Mouse (Mus musculus): ENCODE results near the gene Astl. TPM values are rescaled to one million over a fixed set of nuclear protein-coding genes. Genes with fewer than 3 reads are reported as not detected.

The Astl gene
- polyA plus RNA-seq, 1 experiment = not detected

- TF ChIP-seq TAL1 (IDR thresholded peaks at IDR 0.05; ENCODE audit: low read length) = no peak
- Histone ChIP-seq H3K9me3 (ENCODE audit: control insufficient read depth, low read length) (no peaks in the 10 kb centered on the region), H3K4me1 (ENCODE audit: control insufficient read depth) (peaks cover 5% of the 10 kb centered on the region), H3K4me3 (replicated peaks) (no peak overlapping the region), H3K27me3 (ENCODE audit: control insufficient read depth) (peaks cover 10% of the 10 kb centered on the region), H3K36me3 (ENCODE audit: control insufficient read depth) (no peaks in the 10 kb centered on the region; the same call in 1 of the 2 replicates)
These were observed 60.3 kb downstream of the Astl start for GRCm38 (mm10) chr2:127398738-127399137.

Other genes starting within 250 kb of the Astl start
- gene Ncaph, start 204.7 kb upstream of the Astl start, polyA plus RNA-seq (2012) = 3.9 and 6.2 TPM in 2 replicates
- 0.47 and 0.61 TPM in 2 replicates for gene Itpripl1, start 195.2 kb upstream of the Astl start, polyA plus RNA-seq (2012)
- not detected in 2 replicates for gene 1810024B03Rik, start 130.4 kb upstream of the Astl start, polyA plus RNA-seq (2012)
- 0.90 and 0.97 TPM in 2 replicates for gene Snrnp200, start 130.3 kb upstream of the Astl start, polyA plus RNA-seq (2012)
- 2.2 and 3.3 TPM in 2 replicates for gene Ciao1, start 90.8 kb upstream of the Astl start, polyA plus RNA-seq (2012)
- 1.6 and 1.9 TPM in 2 replicates for gene Tmem127, start 90.7 kb upstream of the Astl start, polyA plus RNA-seq (2012)
- 1.1 and 1.5 TPM in 2 replicates for gene Stard7, start 68.4 kb upstream of the Astl start, polyA plus RNA-seq (2012)
- gene Dusp2, start 2.5 kb upstream of the Astl start, polyA plus RNA-seq (2012) = 0.05 and 0.08 TPM in 2 replicates
- gene Adra2b, start 24.6 kb downstream of the Astl start, polyA plus RNA-seq (2012) = 1.9 and 2.4 TPM in 2 replicates
- 0.27 and 0.45 TPM in 2 replicates for gene Gpat2, start 86.6 kb downstream of the Astl start, polyA plus RNA-seq (2012)
- gene Fahd2a, start 105.9 kb downstream of the Astl start, polyA plus RNA-seq (2012) = 3.5 and 4.5 TPM in 2 replicates
- 0.05 TPM in 1 of 2 replicates, not detected in the other for gene Kcnip3, start 183.5 kb downstream of the Astl start, polyA plus RNA-seq (2012)
- gene Prom2, start 202.8 kb downstream of the Astl start, polyA plus RNA-seq (2012) = not detected in 2 replicates
- gene Zfp661, start 248.5 kb downstream of the Astl start, polyA plus RNA-seq (2012) = not detected in 2 replicates
- gene Mrps5, start 248.6 kb downstream of the Astl start, polyA plus RNA-seq (2012) = 11.3 and 14.5 TPM in 2 replicates